Mouse (Mus musculus) neural tube, embryonic 13.5 days (tissue): ENCODE data around the gene Fgd3. TPM values are rescaled to one million over a fixed set of nuclear protein-coding genes. Genes with fewer than 3 reads are reported as not detected.

Source experiments
- ATAC-seq: fragments of 200-750 bp; cut with Nextera tagmentation; 2 replicates; pipeline ENCODE4 v1.8.0; 2017; ENCODE audit warnings: low read depth, mild to moderate bottlenecking, moderate TSS enrichment, moderate library complexity
- H3K27ac ChIP-seq: fragments of 300-500 bp; sonication (generic); replicated peaks from 2 replicates; pipeline ENCODE4 v1.5.1; 2015; ENCODE audit warnings: moderate library complexity, mild to moderate bottlenecking, inconsistent platforms
- H3K27me3 ChIP-seq: fragments of 300-500 bp; sonication (generic); 2 replicates; pipeline ENCODE4 v1.6.1; 2015; ENCODE audit warnings: mild to moderate bottlenecking, inconsistent platforms
- H3K36me3 ChIP-seq: fragments of 300-500 bp; sonication (generic); 2 replicates; pipeline ENCODE4 v1.6.1; 2015; ENCODE audit warnings: mild to moderate bottlenecking, inconsistent platforms
- H3K4me1 ChIP-seq: fragments of 300-500 bp; sonication (generic); replicated peaks from 2 replicates; pipeline ENCODE4 v1.6.1; 2015; ENCODE audit warnings: inconsistent platforms
- H3K4me2 ChIP-seq: fragments of 300-500 bp; sonication (generic); 2 replicates; pipeline ENCODE4 v1.6.1; 2015; ENCODE audit warnings: inconsistent platforms, mild to moderate bottlenecking, moderate library complexity
- H3K4me3 ChIP-seq: fragments of 300-500 bp; sonication (generic); 2 replicates; pipeline ENCODE4 v1.5.1; 2015; ENCODE audit warnings: mild to moderate bottlenecking, inconsistent platforms
- H3K9ac ChIP-seq: fragments of 300-500 bp; sonication (generic); 2 replicates; pipeline ENCODE4 v1.6.1; 2015; ENCODE audit warnings: moderate library complexity, mild to moderate bottlenecking, inconsistent platforms
- H3K9me3 ChIP-seq: fragments of 300-500 bp; sonication (generic); 2 replicates; pipeline ENCODE4 v1.6.1; 2016; ENCODE audit warnings: inconsistent platforms
- WGBS: fragments of 180-500 bp; shearing (Covaris S2); methylation state at CpG from one replicate; pipeline ENCODE4 v1.1.7; 2015; 5-methylcytosine and 5-hydroxymethylcytosine counted together
- polyA plus RNA-seq: library from polyadenylated mRNA; unstranded; fragments of >200 nt; fragmentation: Nextera tagmentation; extraction: Ambion mirVana; gene quantifications from 2 replicates; pipeline ENCODE4 v1.2.1, GENCODE M21; 2015

Fgd3 gene
- polyA plus RNA-seq, 1 experiment from 2014 or later: 3.8 TPM

DNA sequence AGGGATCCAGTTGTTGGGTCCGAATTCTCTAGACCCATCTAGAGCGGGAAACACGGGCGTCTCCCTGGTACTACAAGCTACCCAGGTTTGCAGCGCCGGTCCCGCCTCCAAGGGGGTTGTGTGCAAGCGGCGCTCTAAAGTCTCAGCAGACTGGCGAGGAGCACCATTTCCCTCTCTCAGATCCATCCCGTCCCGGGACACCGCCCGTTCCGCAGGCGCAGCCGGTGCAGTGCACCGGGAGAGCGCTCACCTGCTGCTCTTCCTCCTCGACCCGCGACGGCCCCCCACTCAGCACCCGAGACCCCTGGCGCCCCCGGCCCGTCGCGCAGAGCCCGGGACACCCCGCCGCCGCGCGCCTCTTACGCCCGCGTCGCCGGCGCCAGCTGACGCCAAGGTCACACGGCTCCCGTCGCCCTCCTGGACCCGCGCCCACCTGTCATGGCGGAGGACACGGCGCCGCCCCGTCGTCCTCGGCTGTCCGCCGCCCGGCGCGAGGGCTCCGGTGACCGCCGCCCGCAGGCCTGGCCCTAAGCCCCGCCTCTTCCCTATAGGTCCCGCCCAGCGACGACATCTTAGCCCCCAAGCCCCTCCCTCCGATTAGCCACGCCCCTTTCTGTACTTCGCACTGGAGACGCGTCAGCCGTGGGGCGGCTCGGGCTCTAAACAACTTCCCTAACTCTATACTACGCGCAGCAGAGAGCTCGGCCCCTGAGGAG, 104.4 kb downstream of the Fgd3 start, which contains the start of gene Card19:
Card19 (minus strand) TSS at position 534 of the 716 bp plus-strand sequence.
- peak; percentile 86 for ATAC-seq
- Histone ChIP-seq H3K27me3 (peaks cover 26% of the 10 kb centered on the region), H3K9me3 (no peaks in the 10 kb centered on the region), H3K4me3 (peak within 1 kb of the TSS; percentile 69), H3K4me1 (peaks cover 48% of the 10 kb centered on the region), H3K4me2 (peak within 1 kb of the TSS; percentile 83), H3K36me3 (no peaks in the 10 kb centered on the region), H3K9ac (peak within 1 kb of the TSS; percentile 78), H3K27ac (peak within 1 kb of the TSS; percentile 19; the same call in 1 of the 2 replicates)
- WGBS: under 1% methylated on average over 78 of the region's 78 CpGs

DNA sequence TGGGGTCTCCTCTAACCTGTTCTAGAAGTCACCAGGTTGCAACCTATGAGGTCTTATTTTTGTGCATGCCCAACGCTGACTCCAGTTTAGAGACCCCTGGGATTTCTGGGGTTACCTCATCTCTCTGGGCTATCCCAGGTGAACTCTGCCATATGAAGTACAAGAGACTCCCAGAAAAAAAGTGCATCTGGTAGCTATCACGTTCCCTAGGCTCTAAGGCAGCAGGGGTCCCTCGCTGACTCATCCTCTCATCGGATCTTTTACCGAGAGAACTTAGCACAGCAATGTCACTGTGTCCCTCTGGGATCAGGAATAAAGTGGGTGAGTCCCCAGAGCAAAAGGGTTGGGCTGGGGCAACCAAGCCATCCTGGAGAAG, 105.0 kb downstream of the Fgd3 start:
- peak overlapping the region; percentile 19; the same call in 1 of the 2 replicates for H3K27ac ChIP-seq
- no peaks in the 10 kb centered on the region for H3K36me3 ChIP-seq
- WGBS: 9% methylated on average over 5 of the region's 5 CpGs
- peaks cover 26% of the 10 kb centered on the region for H3K27me3 ChIP-seq
- H3K9ac ChIP-seq: peak overlapping the region; percentile 78
- peaks cover 48% of the 10 kb centered on the region for H3K4me1 ChIP-seq
- ATAC-seq: no peak
- peak overlapping the region; percentile 83 for H3K4me2 ChIP-seq
- H3K9me3 ChIP-seq: no peaks in the 10 kb centered on the region
- peak overlapping the region; percentile 69 for H3K4me3 ChIP-seq

DNA sequence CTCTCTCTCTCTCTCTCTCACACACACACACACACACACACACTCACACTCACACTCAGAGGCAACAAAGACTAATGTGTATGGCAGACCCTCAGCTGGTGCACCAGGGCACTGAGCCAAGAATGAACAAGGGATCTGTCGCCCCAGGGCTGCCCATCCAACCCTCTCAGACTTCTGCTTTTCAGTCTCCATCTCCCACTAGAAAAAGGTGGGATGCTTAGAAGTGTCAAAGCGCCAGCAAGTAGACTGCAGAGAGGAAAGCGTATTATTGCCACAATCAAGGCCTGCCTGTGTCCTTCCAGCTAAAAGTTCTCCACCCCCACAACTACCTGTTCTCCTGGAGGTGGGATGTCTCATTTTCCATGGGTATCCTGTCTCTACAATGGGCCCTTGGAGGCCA, 105.7 kb downstream of the Fgd3 start:
- Histone ChIP-seq H3K4me3 (peak overlapping the region; percentile 69), H3K27ac (peak overlapping the region; percentile 68; the same call in 1 of the 2 replicates), H3K27me3 (peaks cover 26% of the 10 kb centered on the region), H3K9ac (no peak overlapping the region), H3K9me3 (no peaks in the 10 kb centered on the region), H3K4me2 (peak overlapping the region; percentile 83), H3K4me1 (peaks cover 48% of the 10 kb centered on the region), H3K36me3 (no peaks in the 10 kb centered on the region)
- 64% methylated on average over 3 of the region's 3 CpGs for WGBS
- no peak for ATAC-seq

DNA sequence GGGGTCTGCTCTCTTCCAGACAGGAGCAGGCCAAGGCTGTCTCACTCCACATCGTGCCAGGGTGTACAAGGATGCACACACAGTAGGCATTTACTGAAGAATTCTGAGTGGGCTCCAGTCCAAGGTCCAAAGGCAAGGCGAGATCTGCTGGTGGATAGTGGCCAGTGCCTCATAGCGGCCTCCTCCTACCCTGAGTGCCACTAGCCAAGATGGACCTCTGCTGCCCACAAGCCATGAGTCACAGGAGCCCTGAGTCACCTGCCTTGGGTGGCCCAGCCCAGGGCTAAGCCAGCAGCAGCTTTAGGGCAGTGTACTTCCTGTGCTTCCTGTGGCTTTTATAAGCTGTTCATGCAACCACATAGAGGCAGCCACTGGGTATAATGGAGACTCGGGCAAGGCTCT, 106.6 kb downstream of the Fgd3 start:
- H3K36me3 ChIP-seq: no peaks in the 10 kb centered on the region
- 61% methylated on average over 4 of the region's 4 CpGs for WGBS
- peak overlapping the region; percentile 68; the same call in 1 of the 2 replicates for H3K27ac ChIP-seq
- H3K4me1 ChIP-seq: peaks cover 48% of the 10 kb centered on the region
- peaks cover 26% of the 10 kb centered on the region for H3K27me3 ChIP-seq
- 0 out of 2 replicates have a peak overlapping the region, but pooled peaks have one; percentile 4 for H3K4me2 ChIP-seq
- no peaks in the 10 kb centered on the region for H3K9me3 ChIP-seq
- no peak for ATAC-seq
- no peak overlapping the region for H3K4me3 ChIP-seq
- 0 out of 2 replicates have a peak overlapping the region, but pooled peaks have one; percentile 31 for H3K9ac ChIP-seq

DNA sequence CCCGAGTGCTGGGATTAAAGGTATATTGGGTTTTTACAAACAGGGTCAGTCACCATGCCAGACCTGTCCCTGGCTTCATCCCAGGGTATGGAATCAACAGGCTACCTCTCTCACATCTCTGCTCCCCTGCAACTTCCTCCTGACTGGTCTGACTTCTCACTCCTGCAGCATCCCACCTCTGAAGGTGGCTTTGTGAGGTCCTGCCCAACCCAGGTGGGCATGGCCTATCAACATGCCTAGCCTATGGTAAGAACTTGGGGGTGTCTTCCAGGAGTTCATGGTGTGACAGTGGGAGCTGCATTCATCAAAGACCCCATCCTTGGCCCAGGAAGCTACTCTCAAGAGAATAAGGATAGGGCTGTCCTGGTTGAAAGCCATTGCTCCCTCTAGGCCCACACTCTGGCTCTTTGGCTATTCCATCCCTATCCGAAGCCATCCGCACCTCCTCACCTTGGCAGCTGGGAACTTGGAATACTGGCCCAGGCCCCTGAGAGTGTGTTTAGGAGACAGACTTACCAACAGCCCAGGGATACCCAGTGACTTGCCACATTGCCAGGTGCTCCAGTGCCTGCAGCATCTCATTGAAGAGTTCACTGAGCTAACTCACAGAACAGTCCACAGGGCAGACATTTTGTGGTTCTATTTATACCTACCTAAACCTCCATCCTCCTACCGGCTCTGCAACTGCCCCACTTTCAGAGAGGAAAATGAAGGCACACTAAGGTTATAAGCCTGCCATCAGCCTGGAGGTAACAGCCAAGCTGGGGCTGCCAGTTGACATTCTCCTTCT, 107.2 kb downstream of the Fgd3 start:
- Histone ChIP-seq H3K4me3 (no peak overlapping the region), H3K27ac (peak overlapping the region; percentile 68; the same call in 1 of the 2 replicates), H3K4me1 (peaks cover 48% of the 10 kb centered on the region), H3K9me3 (no peaks in the 10 kb centered on the region), H3K27me3 (peaks cover 26% of the 10 kb centered on the region), H3K36me3 (no peaks in the 10 kb centered on the region), H3K9ac (no peak overlapping the region), H3K4me2 (no peak overlapping the region)
- WGBS: 87% methylated on average over 4 of the region's 4 CpGs
- no peak for ATAC-seq

Other genes with a start within 250 kb of the Fgd3 start
- 17.2 and 17.9 TPM in 2 replicates for gene Wnk2, start 172.3 kb downstream of the Fgd3 start, polyA plus RNA-seq
- gene Ninj1, start 132.8 kb downstream of the Fgd3 start, polyA plus RNA-seq: 21.8 and 24.6 TPM in 2 replicates
- 35.3 and 47.8 TPM in 2 replicates for gene Card19, start 104.3 kb downstream of the Fgd3 start, polyA plus RNA-seq
- gene Susd3, start 71.6 kb downstream of the Fgd3 start, polyA plus RNA-seq: 0.55 and 1.1 TPM in 2 replicates
- 35.4 and 35.9 TPM in 2 replicates for gene Bicd2, start 21.3 kb upstream of the Fgd3 start, polyA plus RNA-seq
- gene Ippk, start 100.9 kb upstream of the Fgd3 start, polyA plus RNA-seq: 12.5 and 13.4 TPM in 2 replicates
- 0.68 and 0.75 TPM in 2 replicates for gene Tes3-ps, start 173.0 kb upstream of the Fgd3 start, polyA plus RNA-seq
- gene Ecm2, start 184.5 kb upstream of the Fgd3 start, polyA plus RNA-seq: 1.0 and 1.7 TPM in 2 replicates
- 2.2 and 2.4 TPM in 2 replicates for gene Aspn, start 224.1 kb upstream of the Fgd3 start, polyA plus RNA-seq